Mouse (Mus musculus) liver, postnatal 0 days (tissue): Measurements from ENCODE around the gene Slc23a2.

Experiments
- CTCF ChIP-seq: sonication (generic); IDR thresholded peaks from 2 replicates; pipeline ENCODE4 v1.5.1; 2016; ENCODE audit warnings: antibody characterized with exemption, low read depth
- EP300 ChIP-seq: IDR thresholded peaks from 2 replicates; pipeline ENCODE4 v1.6.1; 2016; ENCODE audit warnings: antibody characterized with exemption, low read depth, mild to moderate bottlenecking

DNA sequence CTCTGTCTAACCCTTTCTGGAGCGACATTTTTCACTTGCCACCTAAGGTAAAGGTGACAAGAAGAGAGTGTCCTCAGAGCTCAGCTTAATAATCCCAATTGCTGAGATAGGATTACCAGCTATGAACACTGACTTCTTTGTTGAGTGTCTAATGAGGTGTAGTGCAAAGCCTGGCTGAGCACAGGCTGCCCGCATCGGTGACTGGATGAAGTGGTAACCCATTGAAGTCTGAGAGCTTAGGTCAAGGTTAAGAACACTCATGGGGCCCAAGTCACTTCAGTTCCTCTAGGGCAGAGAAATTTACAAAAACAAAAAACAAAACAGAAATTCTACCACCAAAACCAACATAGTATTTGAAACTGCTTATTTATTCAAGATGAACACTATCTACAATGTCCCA lies 71.9 kb downstream of the Slc23a2 start:
- TF ChIP-seq EP300 (no peak), CTCF (no peak)
